Mouse (Mus musculus): ENCODE results near the gene Col23a1.

Gene Col23a1

DNA sequence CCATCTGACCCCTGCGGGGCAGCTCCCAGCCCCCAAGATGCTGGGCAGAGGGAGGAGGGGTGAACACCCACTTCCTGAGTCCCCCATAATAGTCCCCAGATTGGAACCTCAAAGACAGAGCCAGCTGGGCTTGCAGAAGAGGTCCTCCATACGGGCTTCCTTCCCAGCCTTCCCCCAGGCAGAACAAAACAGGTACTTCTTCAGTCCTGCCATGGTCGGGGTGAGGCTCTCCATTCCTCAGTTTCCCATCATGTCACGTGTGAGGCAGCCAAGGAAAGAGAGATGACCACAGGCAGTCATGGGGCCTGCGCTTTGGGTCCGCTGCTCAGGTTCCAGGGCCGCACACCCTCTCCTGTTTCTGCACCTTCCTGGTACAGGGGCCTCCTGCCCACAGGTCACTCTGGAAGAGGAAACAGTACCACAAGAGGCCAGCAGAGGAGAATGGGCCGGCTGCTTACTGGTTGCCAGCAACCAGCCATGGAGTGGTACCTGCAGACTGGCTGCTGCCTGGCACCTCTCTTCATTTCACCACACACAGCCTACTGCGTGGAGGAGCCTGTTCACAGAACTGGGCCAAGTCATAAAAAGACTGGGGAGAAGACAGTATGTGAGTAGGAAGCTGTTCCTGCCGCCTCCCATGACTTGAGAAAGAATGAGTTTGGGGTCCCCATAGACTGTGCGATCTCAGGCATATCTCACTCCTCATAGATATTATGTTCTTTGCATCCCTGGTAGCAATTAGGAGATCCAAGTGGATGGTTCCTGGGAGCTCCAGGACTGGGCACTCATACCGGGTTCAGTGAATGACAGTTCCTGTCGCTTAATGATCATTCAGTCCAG is 249.4 kb downstream of the Col23a1 start:
- peak in 1 of 2 experiments; percentile 18 for DNase-seq (ENCODE audit: low spot score in 2 of 2)

DNA sequence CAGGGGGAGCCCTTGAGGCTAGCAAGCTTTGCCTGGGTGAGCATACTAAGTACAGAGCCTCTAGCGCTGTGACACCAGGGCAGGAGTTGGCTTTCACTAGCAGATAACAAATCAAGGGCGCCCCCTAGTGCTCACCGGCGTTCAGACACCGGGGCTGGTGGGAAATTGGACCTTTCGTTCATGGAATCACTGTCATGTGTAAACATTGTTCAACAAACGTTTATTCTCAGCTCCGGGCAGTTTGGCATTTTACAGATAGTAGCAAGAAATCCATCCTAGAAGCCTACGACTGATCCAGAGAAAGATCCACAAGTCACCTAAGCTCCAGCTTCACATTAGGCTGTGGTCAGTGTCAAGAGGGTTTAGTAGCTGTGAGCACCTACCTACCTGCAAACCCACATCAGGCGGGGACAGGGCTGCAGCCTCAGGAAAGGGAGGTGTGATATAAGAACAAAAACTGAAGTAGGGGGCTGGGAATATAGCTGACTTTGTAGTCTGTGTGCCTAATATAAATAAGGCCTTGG is 250.1 kb downstream of the Col23a1 start:
- peak; percentile 90 for DNase-seq (ENCODE audit: low spot score in 2 of 2)

DNA sequence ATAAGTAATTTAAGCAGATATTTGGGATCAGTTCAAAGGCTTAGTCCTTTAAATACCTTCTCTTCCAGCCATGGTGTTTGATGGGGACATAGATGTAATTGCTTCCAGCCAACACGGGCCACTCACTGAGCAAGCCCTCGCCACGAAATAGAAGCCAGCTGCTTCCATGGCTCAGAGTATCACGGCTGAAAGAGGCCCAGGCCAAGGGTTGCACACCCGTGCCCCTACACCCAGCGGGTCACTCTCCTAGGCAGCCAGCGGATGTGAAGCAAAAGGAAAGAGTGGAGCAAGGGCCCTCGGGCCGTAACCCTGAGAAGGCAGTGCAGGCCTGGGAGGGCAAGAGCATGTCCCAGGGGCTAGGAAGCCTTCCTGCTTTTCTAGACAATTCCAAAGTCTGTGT is 252.7 kb downstream of the Col23a1 start:
- no peak for DNase-seq (ENCODE audit: low spot score in 2 of 2)

DNA sequence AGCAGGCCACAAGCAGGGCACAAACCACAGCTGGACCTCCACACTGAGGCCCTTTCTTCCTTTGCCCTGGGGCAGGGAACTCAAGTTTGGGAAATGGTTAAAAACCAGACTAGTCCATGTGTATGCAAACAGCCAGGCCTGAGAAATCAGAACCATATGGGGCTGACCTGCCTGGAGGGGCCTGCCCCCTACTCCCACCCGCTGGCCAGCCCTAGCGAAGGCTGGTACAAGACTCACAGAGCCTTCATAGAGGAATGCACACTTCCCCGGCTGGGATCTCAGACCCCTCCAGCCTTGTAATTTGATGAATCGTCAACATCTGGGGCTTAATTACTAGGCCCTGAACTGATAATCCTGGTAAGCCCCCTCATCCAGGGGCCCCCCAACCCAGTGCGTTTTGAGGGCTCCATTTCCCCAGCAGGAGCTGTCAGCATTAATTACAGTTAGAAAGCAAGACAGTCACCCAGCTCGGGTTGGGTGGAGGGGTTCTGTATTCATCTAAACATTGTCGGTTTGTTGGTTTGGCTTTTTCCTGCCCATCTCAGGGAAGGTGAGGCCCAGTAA is 253.8 kb downstream of the Col23a1 start:
- no peak for DNase-seq (ENCODE audit: low spot score in 2 of 2)

DNA sequence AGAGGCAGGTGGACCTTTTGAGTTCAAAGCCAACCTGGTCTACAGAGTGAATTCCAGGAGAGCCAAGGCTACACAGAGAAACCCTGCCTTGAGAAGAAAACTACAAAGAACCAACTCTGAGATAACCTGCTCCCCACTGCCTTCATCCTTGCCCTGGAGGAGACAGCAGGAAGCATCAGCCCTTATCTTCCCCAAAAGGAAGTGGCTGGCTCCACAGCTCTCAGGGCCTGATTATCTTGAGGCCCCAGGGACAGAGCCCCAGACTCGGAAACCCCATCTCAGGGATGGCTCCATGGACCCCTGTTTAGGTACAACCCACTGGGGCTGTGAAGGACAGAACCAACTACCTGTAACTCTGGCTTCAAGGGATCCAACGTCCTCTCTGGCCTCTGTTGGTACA is 254.7 kb downstream of the Col23a1 start:
- no peak for DNase-seq (ENCODE audit: low spot score in 2 of 2)

DNA sequence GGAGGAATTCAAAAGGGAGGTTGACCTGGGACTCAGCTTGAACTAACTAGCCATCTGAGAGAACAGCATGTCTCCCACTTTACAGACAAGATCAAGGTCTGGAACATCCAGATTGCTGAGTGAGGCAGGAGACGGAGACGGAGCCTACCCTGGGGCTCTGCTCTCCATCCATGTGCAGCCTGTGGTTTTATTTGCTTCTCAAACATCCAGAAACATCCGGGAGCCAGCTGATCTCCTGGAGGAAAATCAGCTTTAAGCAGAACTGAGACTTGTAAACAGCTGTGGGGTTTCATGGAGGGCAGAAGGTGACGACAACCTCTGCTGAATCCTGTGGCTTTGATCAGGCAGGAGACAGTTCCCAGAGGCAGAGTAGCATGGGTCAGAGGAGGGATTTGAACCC is 256.1 kb downstream of the Col23a1 start:
- DNase-seq (ENCODE audit: low spot score in 2 of 2): no peak

DNA sequence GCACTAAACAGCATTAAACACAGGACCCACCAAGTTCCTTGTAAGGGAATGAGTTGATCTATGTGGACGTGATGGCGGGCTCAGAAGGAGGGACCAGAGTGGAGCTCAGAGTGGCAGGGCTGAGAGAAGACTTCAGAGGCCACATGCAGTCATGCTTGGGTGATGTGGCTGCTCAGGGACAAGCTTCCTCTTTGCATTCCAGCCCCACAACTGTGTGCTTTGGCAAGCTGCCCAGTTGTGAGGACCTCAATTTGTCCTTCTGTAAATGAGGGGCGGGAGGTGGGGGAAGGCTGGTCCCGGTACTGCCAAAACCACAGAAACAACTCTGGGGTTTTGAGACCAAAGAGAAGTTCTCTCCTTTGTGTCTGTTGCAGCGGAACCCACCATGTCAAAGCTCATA is 261.5 kb downstream of the Col23a1 start:
- no peak for DNase-seq (ENCODE audit: low spot score in 2 of 2)

DNA sequence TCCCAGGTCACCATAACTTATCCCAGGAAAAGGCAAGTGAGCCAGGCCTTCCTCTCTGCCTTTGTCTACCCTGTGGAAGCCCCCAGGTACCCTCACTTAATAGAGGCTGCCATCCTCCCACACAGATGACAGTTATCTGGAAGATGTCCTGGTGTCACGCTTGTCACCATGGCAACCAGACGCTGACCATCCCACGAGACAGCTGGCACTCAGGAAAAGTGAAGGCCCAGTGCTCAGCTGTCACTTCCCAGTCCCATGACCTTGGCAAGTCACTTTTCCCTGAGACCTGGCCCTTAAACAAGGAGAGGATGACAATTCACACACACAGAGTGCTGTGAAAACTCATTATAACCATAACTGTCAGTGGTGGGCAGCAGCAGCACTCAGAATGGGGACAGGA is 262.4 kb downstream of the Col23a1 start:
- DNase-seq (ENCODE audit: low spot score in 2 of 2): no peak

DNA sequence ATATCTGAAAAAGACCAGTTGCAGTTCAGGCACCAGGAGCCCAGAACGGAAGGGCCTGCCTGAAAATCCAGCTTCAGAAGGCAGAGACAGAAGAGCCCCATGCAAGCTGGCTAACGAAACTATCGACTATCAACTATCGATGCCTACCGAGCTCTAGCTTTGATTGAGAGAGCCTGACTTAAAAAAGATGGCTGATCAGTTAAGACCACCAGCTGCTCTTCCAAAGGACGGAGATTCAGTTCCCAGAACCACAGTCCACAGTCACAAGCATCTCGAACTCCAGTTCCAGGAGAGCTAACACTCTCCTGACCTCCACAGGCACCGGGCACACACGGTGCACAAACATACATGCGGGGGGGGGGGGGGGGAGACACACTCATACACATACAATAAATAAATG is 264.9 kb downstream of the Col23a1 start:
- DNase-seq (ENCODE audit: low spot score in 2 of 2): no peak

DNA sequence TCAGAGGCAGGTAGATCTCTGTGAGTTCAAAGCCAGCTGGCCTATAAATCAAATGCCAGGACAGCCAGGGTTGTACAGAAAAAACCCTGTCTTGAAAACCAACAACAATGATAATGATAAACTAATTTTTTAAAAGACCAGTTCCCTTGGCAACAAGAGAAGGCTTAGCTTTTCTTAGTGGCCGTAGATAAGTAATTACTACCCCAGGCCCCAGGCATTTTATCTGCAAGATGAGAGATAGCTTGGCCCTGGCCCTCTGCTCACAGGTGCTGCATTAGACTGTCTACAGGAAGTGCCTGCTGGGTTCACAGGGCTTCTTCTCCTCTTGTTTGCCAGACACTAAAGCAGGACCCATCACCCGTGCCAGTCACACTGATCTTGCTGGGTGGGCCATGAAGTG is 265.3 kb downstream of the Col23a1 start:
- DNase-seq (ENCODE audit: low spot score in 2 of 2): no peak

DNA sequence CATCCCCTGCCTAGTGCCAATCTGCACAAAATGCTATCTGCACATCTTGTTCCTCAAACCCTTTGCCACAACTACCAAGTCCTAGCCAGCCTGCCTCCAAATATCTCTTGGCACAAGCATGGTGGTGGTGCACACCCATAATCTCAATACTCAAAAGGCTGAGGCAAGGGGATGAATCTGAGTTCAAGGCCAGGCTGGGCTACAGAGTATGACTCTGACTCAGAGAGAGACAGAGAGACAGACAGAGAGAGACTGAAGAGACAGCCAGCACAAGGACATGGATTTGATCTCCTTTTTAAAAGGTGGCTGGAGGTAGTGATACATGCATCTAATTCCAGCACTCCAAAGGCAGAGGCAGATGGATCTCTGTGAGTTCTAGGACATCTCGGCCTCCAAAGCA is 273.6 kb downstream of the Col23a1 start:
- DNase-seq (ENCODE audit: low spot score in 2 of 2): no peak

DNA sequence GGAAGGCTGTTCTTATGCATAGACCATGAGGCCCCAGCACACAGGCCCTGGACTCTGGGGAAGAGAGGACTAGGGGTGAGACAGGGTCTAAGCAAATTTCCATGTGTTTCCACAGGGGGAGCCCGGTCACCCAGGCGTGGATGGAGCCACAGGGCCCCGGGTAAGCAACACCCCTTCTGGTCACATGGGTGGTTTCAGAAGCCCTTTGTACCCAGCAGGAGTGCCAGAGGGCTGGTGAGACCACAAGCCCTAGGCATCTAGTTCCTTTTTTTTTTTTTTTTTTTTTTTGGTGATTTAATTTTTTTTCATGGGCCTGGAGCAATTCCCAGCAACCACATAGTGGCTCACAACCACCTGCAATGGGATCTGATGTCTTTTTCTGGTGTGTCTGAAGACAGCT is 275.3 kb downstream of the Col23a1 start:
- DNase-seq (ENCODE audit: low spot score in 2 of 2): no peak

DNA sequence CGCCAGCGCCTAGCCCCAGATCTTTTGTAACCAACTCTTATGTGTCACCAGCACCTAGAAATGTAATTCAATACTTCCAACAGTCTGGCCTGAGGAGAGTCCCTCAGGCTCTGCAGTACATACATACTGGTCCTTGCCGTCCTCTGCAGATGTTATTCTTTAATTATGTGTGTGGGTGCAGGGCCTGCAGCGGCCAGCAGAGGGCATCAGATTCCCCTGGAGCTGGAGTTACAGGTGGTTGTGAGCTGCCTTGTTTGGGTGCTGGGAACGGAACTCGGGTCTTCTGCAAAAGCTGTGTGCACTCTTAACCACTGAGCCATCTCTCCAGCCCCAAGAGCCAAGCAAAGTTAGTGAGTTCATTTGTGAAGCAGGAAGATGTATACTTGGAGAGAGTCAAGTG is 276.2 kb downstream of the Col23a1 start:
- no peak for DNase-seq (ENCODE audit: low spot score in 2 of 2)

DNA sequence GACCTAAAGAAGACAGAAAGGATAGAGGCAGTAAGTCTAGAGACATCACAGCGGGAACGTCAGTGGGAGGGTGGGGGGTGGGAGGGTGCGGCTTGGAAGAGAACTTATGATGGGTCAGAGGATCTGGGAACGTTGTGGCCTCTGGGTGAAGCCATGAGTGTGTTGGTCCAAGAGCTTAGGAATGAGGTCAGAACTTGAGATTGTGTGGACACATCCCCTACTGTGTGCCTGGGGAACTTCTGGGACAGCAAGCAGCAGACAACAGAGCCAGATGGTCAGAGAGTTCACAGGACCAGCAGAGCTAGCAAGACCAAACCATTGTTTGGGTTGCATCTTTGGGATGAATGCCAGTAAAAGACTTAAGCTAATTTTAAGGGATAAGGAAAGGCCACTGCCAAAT is 279.1 kb downstream of the Col23a1 start:
- DNase-seq (ENCODE audit: low spot score in 2 of 2): no peak

DNA sequence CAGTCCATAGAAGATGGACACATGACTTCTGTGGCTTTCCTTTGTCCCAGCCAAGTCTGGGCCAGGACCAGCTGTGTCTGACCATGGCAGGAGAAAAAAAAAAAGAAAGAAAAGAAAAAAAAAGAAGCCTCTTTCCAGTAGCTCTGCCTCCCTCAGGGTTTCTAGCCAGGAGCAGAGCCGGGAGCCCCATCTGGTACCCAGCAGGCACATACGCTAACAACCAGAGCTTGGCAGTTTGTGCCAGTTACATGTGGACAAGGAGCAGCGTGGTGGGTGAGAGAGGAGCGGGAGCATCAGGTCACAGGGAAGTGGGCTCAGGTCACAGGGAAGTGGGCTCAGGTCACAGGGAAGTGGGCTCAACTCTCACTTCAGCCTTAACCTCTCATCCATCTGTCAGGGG is 286.7 kb downstream of the Col23a1 start:
- DNase-seq (ENCODE audit: low spot score in 2 of 2): no peak

DNA sequence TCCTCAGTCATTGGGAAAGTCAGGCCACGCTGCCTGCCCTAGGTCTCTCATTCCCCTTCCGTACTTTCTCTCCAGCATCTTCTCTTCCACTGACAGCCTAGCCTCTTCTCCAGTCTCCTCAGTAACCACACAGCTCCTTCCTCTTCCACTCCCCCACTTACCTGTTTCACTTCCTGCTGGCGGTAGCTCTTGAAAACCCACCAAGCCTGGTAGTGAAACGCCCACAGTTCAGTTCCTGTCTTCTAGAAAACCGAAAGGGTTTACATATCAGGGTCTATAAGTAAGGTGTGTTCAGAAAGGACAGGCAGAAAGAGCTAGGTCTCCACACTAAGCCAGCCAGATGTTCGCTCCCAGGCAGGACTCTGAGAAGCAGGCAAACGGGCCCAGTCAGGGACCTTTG is 287.9 kb downstream of the Col23a1 start:
- DNase-seq (ENCODE audit: low spot score in 2 of 2): no peak

DNA sequence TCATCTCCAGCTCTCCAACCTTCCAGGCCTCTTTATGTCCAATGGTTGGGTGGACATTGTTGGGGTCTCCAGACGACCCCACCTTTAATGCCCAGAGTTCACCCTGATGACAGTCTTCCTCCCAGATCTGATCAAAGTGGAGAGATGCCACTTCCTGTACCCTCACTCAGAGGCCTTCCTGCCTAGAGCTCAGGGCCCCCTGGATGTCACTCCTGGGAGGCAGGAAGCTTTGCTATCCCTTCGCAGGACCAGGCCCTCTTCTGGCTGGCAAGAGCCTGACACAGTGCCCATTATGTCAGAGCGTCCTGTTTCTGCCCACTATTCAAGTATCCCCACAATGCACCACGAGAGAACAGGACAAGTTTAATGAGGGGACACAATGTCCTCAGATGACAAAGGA is 289.3 kb downstream of the Col23a1 start:
- DNase-seq (ENCODE audit: low spot score in 2 of 2): no peak

DNA sequence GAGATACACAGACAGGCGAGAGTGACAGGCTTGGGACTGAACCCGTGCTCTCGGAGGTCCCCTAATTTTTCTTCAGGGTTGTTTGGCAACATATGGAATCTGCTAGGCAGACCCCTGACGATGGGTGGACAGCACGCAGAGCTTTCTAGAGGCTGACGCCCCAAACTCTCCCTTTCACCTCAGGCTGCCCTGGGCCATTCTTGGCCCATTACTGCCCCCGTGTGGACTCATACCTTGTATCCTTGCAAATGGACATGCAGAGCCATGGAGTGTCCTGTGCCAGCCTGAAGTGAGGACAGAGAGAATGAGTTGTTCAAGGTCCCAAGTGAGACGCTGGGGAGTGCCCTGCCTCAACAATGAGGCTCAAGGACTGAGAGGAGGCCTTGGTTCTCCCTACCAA is 293.0 kb downstream of the Col23a1 start:
- DNase-seq (ENCODE audit: low spot score in 2 of 2): peak in 1 of 2 experiments; percentile 24

DNA sequence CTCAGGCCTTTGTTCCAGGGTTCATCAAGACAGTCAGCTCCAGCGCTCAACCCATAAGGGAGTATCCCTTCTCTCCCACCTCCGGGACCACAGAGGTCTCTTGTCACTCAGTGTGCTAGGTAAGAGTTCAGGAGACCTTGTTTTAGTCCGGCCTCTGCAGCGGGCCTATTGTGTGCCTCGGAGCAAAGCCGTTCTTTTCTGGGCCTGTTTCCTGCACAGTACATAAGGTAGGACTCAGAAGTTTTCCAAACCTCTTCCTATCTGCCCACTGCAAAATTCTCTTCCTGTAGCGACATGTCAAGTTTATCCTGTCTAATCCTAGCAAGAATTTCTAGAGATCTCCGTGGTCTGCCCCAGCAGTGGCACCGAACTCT is 294.3 kb downstream of the Col23a1 start:
- DNase-seq (ENCODE audit: low spot score in 2 of 2): no peak

DNA sequence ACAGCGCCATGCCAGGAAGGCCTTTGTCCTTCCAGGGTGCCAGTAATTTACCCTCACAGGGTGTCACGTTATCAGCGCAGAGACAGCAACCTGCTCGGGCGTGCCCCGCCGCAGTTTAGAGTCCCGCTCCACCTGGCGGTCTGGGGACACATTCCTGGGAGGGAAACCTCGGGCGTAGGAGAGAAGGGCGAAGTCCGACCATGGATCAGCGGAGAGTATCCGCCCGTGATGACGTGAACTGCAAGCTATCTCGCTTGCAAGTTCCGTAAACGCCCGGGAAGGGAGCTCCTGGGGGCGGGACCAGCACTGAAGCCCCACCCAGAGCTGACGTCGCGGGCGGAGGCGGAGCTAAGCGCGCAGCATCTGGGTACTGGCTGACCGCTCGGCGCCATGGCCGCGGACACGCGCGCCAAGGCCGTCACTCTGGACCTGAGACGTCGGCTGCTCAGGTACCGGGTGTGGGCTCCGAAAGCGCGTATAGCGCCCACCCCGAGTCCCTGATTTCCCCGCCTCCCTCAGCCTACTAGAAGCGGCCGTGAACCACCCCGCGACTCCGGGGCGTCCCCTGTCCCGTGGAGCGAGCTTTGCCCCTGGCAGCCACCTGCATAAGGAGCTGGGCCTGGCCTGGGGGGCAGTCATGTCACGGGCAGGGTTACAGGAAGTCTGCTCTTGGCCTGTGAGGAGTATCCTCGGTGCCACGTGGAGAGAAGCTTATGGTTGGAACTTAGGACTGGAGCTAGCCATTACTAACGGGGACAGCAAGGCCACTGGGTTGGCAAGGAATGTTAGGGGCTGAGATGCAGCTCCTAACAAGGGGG is 294.9 kb downstream of the Col23a1 start, which contains the start of gene Phykpl:
Gene Phykpl, plus strand, starts transcription at position 327 of the 818 bp plus-strand sequence.
- peak; percentile 92 to 95 for DNase-seq (ENCODE audit: low spot score in 2 of 2)

DNA sequence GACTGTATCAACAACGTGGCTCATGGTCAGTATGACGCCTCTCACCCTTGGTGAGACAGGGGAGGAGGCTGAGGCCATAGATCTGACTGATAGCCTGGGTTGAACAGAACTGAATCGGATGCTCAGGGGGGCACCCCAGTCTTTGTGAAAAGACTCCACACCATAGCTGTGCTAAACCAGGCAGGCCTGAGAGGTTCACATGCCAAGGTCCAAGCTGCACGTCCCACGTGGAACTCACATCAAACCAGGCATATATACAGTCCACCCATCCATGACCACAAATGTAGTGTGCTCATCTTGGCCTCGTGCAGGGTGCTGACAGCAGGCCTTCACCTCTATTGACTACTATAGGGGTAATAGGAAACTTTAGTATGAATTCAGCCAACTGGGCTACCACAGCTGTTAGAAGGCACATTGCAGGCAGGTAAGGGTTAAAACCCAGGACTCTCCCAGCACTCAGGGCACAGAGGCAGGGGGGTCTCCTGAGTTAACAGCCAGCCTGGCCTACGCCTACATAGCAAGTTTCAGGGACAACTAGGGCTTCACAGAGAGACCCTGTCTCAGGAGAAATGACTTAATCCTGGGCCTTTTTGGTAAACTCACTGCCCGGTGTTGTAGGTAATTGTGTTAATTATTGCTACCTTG is 296.0 kb downstream of the Col23a1 start:
- DNase-seq (ENCODE audit: low spot score in 2 of 2): no peak

DNA sequence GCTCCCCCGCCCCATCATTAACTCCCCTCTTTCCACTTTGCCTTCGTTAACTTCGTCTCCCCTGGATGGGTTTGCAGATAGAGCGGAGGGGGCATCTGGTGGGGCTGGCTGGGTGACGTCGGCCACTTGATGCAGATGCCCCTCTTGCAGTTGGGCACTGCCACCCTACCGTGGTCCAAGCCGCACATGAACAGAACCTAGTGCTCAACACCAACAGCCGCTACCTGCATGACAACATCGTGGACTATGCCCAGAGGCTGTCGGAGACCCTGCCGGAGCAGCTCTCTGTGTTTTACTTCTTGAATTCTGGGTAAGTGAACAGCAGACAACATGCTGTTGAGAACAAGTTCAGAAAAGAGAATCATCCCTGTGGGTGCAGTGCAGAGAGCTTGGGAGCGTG is 296.7 kb downstream of the Col23a1 start:
- no peak for DNase-seq (ENCODE audit: low spot score in 2 of 2)

Data from right cerebral cortex, postnatal 36 days (tissue).